Mouse (Mus musculus): ENCODE results near the gene Leap2. TPM values are rescaled to one million over a fixed set of nuclear protein-coding genes. Genes with fewer than 3 reads are reported as not detected.
A peak's percentile ranks its signal among the peaks of the same experiment; 100 is the strongest.

Gene Leap2
- polyA plus RNA-seq, 1 experiment from 2014 or later: 0.39 TPM

GRCm38 (mm10) chr11:53447996-53448395, 25.0 kb upstream of the Leap2 start:
- no peak overlapping the region for H3K4me3 ChIP-seq (ENCODE audit: low read length)
- peaks cover 10% of the 10 kb centered on the region for H3K4me1 ChIP-seq (ENCODE audit: control insufficient read depth, insufficient read depth, low read length)
- H3K36me3 ChIP-seq (ENCODE audit: control insufficient read depth, insufficient read depth): no peaks in the 10 kb centered on the region
- no peaks in the 10 kb centered on the region for H3K27me3 ChIP-seq (ENCODE audit: control insufficient read depth, insufficient read depth, low read length)
- no peak for ATAC-seq (replicated peaks; ENCODE audit: extremely low read depth, insufficient read depth, low FRiP score)
- H3K4me2 ChIP-seq (ENCODE audit: low read depth, low read length): no peak overlapping the region
- 84% methylated on average over 8 of the region's 8 CpGs for WGBS
- H3K9me3 ChIP-seq (replicated peaks; ENCODE audit: control insufficient read depth, low read length): no peaks in the 10 kb centered on the region
- no peak overlapping the region for H3K9ac ChIP-seq (ENCODE audit: low read length)
- H3K27ac ChIP-seq (ENCODE audit: low read length): no peak overlapping the region

- H3K4me1 ChIP-seq (ENCODE audit: control insufficient read depth, insufficient read depth, low read length): peaks cover 17% of the 10 kb centered on the region
- WGBS: 82% methylated on average over 13 of the region's 13 CpGs
- no peak overlapping the region for H3K9ac ChIP-seq (ENCODE audit: low read length)
- H3K9me3 ChIP-seq (replicated peaks; ENCODE audit: control insufficient read depth, low read length): no peaks in the 10 kb centered on the region
- no peak overlapping the region for H3K27ac ChIP-seq (ENCODE audit: low read length)
- H3K27me3 ChIP-seq (ENCODE audit: control insufficient read depth, insufficient read depth, low read length): no peaks in the 10 kb centered on the region
- ATAC-seq (replicated peaks; ENCODE audit: extremely low read depth, insufficient read depth, low FRiP score): no peak
- H3K36me3 ChIP-seq (ENCODE audit: control insufficient read depth, insufficient read depth): no peaks in the 10 kb centered on the region
- H3K4me3 ChIP-seq (ENCODE audit: low read length): no peak overlapping the region
- H3K4me2 ChIP-seq (ENCODE audit: low read depth, low read length): no peak overlapping the region
Measured at GRCm38 (mm10) chr11:53446183-53446582, 23.2 kb upstream of the Leap2 start.

DNA sequence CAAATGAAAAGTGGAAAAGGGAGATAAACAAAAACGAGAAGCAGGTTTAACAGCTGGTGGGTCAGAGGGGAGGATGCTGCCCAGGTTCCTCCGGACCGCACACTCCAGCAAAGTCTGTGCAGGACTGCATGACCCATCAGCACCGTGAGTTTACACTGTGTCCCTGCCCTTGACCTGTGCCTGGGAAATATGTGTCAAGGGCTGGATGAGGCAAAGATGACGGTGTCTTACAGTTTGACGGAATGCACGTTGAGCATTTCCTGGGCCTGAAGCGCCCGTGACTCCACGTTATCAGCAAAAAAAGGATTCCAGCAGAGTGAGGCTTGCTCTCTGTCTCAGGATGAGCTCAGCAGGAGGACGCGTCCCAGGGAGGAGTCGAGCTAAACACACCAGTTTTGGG, 22.6 kb upstream of the Leap2 start:
- no peak for ATAC-seq (replicated peaks; ENCODE audit: extremely low read depth, insufficient read depth, low FRiP score)
- Histone ChIP-seq H3K27ac (ENCODE audit: low read length) (no peak overlapping the region), H3K36me3 (ENCODE audit: control insufficient read depth, insufficient read depth) (no peaks in the 10 kb centered on the region), H3K4me3 (ENCODE audit: low read length) (no peak overlapping the region), H3K4me2 (ENCODE audit: low read depth, low read length) (no peak overlapping the region), H3K4me1 (ENCODE audit: control insufficient read depth, insufficient read depth, low read length) (peaks cover 17% of the 10 kb centered on the region), H3K9me3 (replicated peaks; ENCODE audit: control insufficient read depth, low read length) (no peaks in the 10 kb centered on the region), H3K27me3 (ENCODE audit: control insufficient read depth, insufficient read depth, low read length) (no peaks in the 10 kb centered on the region), H3K9ac (ENCODE audit: low read length) (no peak overlapping the region)
- WGBS: 38% methylated on average over 13 of the region's 13 CpGs

DNA sequence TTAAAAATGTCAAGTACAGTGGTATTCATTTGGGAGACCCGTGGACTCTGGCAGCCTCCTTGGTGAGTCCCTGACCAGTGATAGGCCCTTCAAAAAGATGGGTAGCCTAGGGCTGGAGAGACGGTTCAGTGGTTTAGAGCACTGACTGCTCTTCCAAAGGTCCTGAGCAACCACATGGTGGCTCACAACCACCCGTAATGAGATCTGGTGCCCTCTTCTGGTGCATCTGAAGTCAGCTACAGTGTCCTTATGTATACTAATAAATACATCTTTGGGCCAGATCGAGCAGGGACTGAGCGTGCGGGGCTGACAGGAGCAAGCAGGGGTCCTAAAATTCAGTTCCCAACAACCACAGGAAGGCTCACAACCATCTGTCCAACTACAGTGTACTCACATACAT, 20.9 kb upstream of the Leap2 start:
- no peak for ATAC-seq (replicated peaks; ENCODE audit: extremely low read depth, insufficient read depth, low FRiP score)
- WGBS: 42% methylated on average over 6 of the region's 6 CpGs
- Histone ChIP-seq H3K36me3 (ENCODE audit: control insufficient read depth, insufficient read depth) (no peaks in the 10 kb centered on the region), H3K9ac (ENCODE audit: low read length) (no peak overlapping the region), H3K27ac (ENCODE audit: low read length) (no peak overlapping the region), H3K27me3 (ENCODE audit: control insufficient read depth, insufficient read depth, low read length) (no peaks in the 10 kb centered on the region), H3K9me3 (replicated peaks; ENCODE audit: control insufficient read depth, low read length) (no peaks in the 10 kb centered on the region), H3K4me1 (ENCODE audit: control insufficient read depth, insufficient read depth, low read length) (peaks cover 15% of the 10 kb centered on the region), H3K4me2 (ENCODE audit: low read depth, low read length) (no peak overlapping the region), H3K4me3 (ENCODE audit: low read length) (no peak overlapping the region)

DNA sequence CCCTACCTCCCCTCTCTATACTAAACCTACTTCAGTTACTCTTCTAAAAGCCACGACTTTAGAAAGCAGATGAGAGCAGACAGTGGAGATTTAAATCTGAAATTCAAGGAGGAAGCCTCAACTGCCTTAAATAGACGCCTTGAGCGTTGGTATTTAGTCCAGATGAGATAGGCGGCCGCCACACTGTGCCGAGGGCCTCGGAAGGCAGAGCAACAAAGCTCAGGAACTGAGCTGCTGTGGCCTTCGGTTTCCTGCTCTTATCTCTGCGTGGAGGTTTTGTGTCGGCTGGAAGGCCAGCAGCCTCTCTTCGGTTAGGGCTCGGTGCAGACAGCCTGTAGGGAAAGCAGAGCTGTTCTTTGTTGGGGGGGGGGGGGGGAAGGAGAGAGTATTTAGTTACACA, 19.0 kb upstream of the Leap2 start:
- Histone ChIP-seq H3K9ac (ENCODE audit: low read length) (peak overlapping the region; percentile 65), H3K27ac (ENCODE audit: low read length) (peak overlapping the region; percentile 85), H3K9me3 (replicated peaks; ENCODE audit: control insufficient read depth, low read length) (no peaks in the 10 kb centered on the region), H3K4me2 (ENCODE audit: low read depth, low read length) (peak overlapping the region; percentile 33), H3K36me3 (ENCODE audit: control insufficient read depth, insufficient read depth) (no peaks in the 10 kb centered on the region), H3K4me1 (ENCODE audit: control insufficient read depth, insufficient read depth, low read length) (peaks cover 7% of the 10 kb centered on the region), H3K4me3 (ENCODE audit: low read length) (no peak overlapping the region), H3K27me3 (ENCODE audit: control insufficient read depth, insufficient read depth, low read length) (no peaks in the 10 kb centered on the region)
- WGBS: 1% methylated on average over 12 of the region's 12 CpGs
- peak; percentile 71 for ATAC-seq (replicated peaks; ENCODE audit: extremely low read depth, insufficient read depth, low FRiP score)

DNA sequence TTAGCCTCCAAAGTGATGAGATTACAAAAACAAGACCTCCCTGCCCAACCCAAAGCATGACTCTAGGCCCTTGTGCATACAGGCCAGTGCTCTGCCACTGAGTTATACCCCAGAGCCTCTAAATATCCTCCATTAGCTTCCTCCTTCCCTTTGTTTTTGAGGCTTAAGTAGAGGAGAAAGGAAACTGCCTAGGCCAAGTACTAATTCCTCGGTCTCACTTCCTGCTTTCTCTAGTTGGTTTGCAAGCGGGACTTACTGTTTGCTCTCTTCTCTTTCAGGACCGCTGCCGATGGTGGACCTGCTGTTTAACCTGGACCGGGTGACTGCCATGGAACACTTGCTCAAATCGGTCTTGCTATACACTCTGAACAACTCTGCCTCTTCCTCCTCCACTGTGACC, 13.4 kb upstream of the Leap2 start:
- H3K9me3 ChIP-seq (replicated peaks; ENCODE audit: control insufficient read depth, low read length): no peaks in the 10 kb centered on the region
- no peak overlapping the region for H3K4me3 ChIP-seq (ENCODE audit: low read length)
- H3K4me2 ChIP-seq (ENCODE audit: low read depth, low read length): no peak overlapping the region
- whole genome bisulfite sequencing: 82% methylated on average over 6 of the region's 6 CpGs
- no peaks in the 10 kb centered on the region for H3K27me3 ChIP-seq (ENCODE audit: control insufficient read depth, insufficient read depth, low read length)
- no peaks in the 10 kb centered on the region for H3K36me3 ChIP-seq (ENCODE audit: control insufficient read depth, insufficient read depth)
- no peak for ATAC-seq (replicated peaks; ENCODE audit: extremely low read depth, insufficient read depth, low FRiP score)
- no peak overlapping the region for H3K9ac ChIP-seq (ENCODE audit: low read length)
- H3K27ac ChIP-seq (ENCODE audit: low read length): no peak overlapping the region
- H3K4me1 ChIP-seq (ENCODE audit: control insufficient read depth, insufficient read depth, low read length): peaks cover 3% of the 10 kb centered on the region; the same call in 1 of the 2 replicates

- H3K4me2 ChIP-seq (ENCODE audit: low read depth, low read length): no peak overlapping the region
- no peak overlapping the region for H3K27ac ChIP-seq (ENCODE audit: low read length)
- H3K36me3 ChIP-seq (ENCODE audit: control insufficient read depth, insufficient read depth): no peaks in the 10 kb centered on the region
- no peak overlapping the region for H3K9ac ChIP-seq (ENCODE audit: low read length)
- H3K4me1 ChIP-seq (ENCODE audit: control insufficient read depth, insufficient read depth, low read length): peaks cover 4% of the 10 kb centered on the region; the same call in 1 of the 2 replicates
- no peak for ATAC-seq (replicated peaks; ENCODE audit: extremely low read depth, insufficient read depth, low FRiP score)
- H3K27me3 ChIP-seq (ENCODE audit: control insufficient read depth, insufficient read depth, low read length): no peaks in the 10 kb centered on the region
- no peaks in the 10 kb centered on the region for H3K9me3 ChIP-seq (replicated peaks; ENCODE audit: control insufficient read depth, low read length)
- WGBS: 75% methylated on average over 8 of the region's 8 CpGs
- H3K4me3 ChIP-seq (ENCODE audit: low read length): no peak overlapping the region
Measured at GRCm38 (mm10) chr11:53435504-53435903, 12.5 kb upstream of the Leap2 start.

DNA sequence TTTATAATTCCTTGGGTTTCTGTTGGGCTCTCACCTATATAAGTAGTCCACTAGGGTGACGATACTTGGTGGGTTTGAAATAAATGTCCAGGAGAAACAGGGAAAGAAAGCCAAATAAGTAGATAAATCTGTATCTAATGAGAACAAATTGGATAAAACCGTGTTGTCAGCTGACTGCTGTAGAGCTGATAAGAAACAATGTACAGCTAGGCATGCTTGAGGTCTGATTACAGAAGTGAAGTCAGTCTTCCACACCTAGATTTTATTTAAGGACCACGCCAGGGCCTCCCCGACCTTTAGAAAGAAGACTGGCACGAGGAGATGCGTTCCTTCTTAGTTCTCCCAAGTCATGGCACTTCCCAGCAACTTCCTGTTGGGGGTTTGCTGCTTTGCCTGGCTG, 10.1 kb upstream of the Leap2 start:
- Histone ChIP-seq H3K4me3 (ENCODE audit: low read length) (no peak overlapping the region), H3K9me3 (replicated peaks; ENCODE audit: control insufficient read depth, low read length) (no peaks in the 10 kb centered on the region), H3K27ac (ENCODE audit: low read length) (no peak overlapping the region), H3K4me1 (ENCODE audit: control insufficient read depth, insufficient read depth, low read length) (peaks cover 12% of the 10 kb centered on the region), H3K36me3 (ENCODE audit: control insufficient read depth, insufficient read depth) (peaks cover 9% of the 10 kb centered on the region), H3K27me3 (ENCODE audit: control insufficient read depth, insufficient read depth, low read length) (no peaks in the 10 kb centered on the region), H3K4me2 (ENCODE audit: low read depth, low read length) (no peak overlapping the region), H3K9ac (ENCODE audit: low read length) (no peak overlapping the region)
- 39% methylated on average over 6 of the region's 6 CpGs for WGBS
- no peak for ATAC-seq (replicated peaks; ENCODE audit: extremely low read depth, insufficient read depth, low FRiP score)

DNA sequence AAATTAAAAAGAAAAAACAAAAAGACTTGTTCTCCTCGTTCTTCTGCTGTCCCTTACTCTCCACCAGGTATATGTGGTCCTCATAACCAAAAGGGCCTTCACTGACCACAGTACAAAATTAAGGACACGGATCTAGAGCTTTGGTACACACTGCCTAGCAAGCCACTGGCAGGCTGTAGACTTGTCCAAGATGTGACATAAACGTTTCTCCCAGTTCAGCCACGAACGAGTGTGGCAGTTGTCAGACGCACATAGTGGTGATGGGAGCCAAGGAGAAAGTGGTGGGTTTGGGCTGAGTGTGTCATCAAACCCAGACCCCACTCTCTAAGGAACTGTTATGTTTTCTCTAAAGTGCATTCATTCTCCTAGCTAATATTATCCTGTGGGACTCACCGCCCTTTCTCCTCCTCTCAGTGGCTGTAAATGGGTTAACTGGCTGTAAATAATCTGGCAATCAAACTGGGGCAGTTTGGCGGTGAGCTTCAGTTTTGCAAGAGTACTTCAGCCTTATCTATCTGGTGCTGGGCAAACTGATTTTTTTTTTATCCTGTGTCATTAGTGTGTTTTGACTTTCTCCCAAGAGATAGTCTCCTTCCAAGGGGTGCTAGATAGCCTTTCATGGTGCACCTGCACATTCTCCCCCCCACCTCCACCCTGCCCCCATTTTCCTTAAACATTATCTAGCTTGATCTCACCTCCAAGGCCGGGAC, 8.5 kb upstream of the Leap2 start:
- peak overlapping the region; percentile 58 for H3K9ac ChIP-seq (ENCODE audit: low read length)
- H3K4me2 ChIP-seq (ENCODE audit: low read depth, low read length): peak overlapping the region; percentile 89
- peak overlapping the region; percentile 96 for H3K4me3 ChIP-seq (ENCODE audit: low read length)
- no peaks in the 10 kb centered on the region for H3K27me3 ChIP-seq (ENCODE audit: control insufficient read depth, insufficient read depth, low read length)
- H3K4me1 ChIP-seq (ENCODE audit: control insufficient read depth, insufficient read depth, low read length): peaks cover 12% of the 10 kb centered on the region
- no peaks in the 10 kb centered on the region for H3K9me3 ChIP-seq (replicated peaks; ENCODE audit: control insufficient read depth, low read length)
- peak; percentile 4; the same call in 1 of the 2 replicates for ATAC-seq (replicated peaks; ENCODE audit: extremely low read depth, insufficient read depth, low FRiP score)
- H3K36me3 ChIP-seq (ENCODE audit: control insufficient read depth, insufficient read depth): peaks cover 9% of the 10 kb centered on the region
- peak overlapping the region; percentile 94 for H3K27ac ChIP-seq (ENCODE audit: low read length)
- WGBS: 16% methylated on average over 9 of the region's 9 CpGs

Data from heart, embryonic 16.5 days (tissue).